Mouse (Mus musculus): ENCODE measurements around the gene Erbb3.

- no peak for TF ChIP-seq GATA1 (IDR thresholded peaks at IDR 0.05; ENCODE audit: borderline replicate concordance, low read length)
- TF ChIP-seq FLI1 (IDR thresholded peaks at IDR 0.05; ENCODE audit: low read length), result no peak
Measured at GRCm38 (mm10) chr10:128579731-128580130, 9.7 kb downstream of the Erbb3 start.

Data from megakaryocyte, embryonic 14.5 days (primary cell).